Mouse (Mus musculus) frontal cortex, postnatal 36 days (tissue): ENCODE results near the gene Olfr1347.
"Not testable (repeated sequence)": the region's sequence is repeated elsewhere in the genome, so short reads cannot be mapped to it uniquely, and the experiment has no call there.

Experiments used
- DNase-seq, 2 experiments: peaks; one replicate each; pipeline ENCODE4 v3.0.0; 2022; ENCODE audit warnings: low spot score in 2 of 2

Olfr1347 gene

GRCm38 (mm10) chr7:6499655-6500054 is at the start of gene Olfr1347:
Olfr1347 (minus strand) TSS chr7:6499755.
- DNase-seq, result no peak

DNA sequence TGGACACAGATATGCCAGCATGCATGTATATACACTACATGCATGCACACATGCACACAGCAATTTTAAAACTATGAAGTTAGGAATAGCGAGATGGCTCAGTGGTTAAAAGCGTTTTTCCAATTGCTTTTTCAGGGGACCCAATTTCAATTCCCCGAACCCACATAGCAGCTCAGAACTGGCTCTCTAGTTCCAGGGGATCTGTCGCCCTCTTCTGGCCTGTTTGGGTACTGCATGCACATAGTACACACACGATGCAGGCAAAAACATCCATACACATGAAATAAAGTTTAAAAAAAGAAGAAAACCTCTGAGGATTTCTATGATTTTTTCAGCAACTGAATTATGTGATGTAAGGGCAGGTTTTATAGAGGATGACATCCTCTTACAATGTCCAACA is 26.6 kb upstream of the Olfr1347 start:
- no peak for DNase-seq

- no peak for DNase-seq
These were observed 25.4 kb upstream of the Olfr1347 start for GRCm38 (mm10) chr7:6525001-6525400.

GRCm38 (mm10) chr7:6522850-6523249 is 23.3 kb upstream of the Olfr1347 start, which contains the start of gene Olfr1349:
Olfr1349 (minus strand) TSS chr7:6522950.
- DNase-seq, result no peak

DNA sequence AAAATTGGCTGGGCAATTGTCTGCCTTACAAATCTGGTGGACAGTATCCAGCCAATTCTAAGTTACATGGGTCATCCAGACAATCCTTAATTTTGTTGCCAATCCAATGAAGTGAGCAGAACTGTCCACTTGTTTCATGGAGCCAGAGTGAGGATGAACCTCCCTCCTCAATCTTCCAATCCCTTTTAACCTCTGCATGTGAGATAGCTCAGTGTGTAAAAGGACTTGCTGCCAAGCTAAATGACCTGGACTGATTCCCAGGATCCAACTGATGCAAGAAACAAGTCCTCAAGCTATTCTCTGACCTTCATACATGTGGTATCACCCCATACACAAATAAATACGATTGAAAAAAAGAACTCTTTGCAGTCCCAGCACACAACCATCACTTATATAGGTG is 22.1 kb upstream of the Olfr1347 start:
- DNase-seq, result no peak

GRCm38 (mm10) chr7:6508648-6509047 is 9.1 kb upstream of the Olfr1347 start, which contains the start of gene Olfr1348:
Olfr1348 (minus strand) TSS chr7:6508748.
- DNase-seq, result no peak

DNA sequence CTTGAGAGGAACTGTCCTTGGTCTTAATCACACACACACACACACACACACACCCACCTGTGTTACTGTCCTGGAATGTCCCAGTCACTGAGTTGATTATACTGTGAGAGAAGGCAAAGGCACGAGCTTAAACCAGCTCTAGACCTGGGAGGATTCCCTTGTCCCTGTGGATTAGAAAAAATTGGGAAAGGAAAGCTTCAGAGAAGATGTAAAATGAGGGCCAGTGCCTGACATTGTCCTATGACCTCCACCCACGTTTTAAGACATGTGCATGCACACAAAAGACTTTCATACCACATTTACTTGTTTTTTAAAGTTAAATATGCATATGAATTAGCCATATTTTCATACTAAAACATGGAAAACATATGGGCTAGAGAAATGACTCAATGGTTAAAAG is 12.7 kb downstream of the Olfr1347 start, which contains the start of gene Olfr5:
Olfr5 (minus strand) TSS at position 101 of the 400 bp plus-strand sequence.
- DNase-seq, result no peak

- not testable (repeated sequence) for DNase-seq
These were observed 21.9 kb downstream of the Olfr1347 start for GRCm38 (mm10) chr7:6477633-6478032.

DNA sequence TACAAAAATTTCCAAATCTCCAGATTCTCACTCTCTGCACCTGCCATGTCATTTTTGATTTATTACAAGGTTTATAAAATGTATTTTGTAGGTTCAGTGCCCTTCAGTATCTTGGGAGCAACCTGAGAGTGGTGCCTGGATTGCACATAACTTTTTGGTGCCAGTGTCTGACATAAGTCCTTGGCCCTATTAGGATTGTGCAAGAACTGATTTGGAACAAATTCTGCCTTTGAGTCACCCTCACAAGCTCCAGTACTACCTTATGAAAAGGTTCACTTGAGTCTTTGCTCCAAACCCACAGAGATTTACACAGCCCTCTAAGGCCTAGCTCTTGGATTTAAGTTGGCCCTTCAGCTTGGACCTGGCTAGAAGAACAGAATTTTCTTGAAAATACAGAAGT is 32.6 kb downstream of the Olfr1347 start, which contains the start of gene Olfr1346:
Olfr1346 (plus strand) TSS at position 151 of the 400 bp plus-strand sequence.
- no peak for DNase-seq

- DNase-seq, result no peak
These were observed 43.2 kb downstream of the Olfr1347 start for GRCm38 (mm10) chr7:6456399-6456798.

GRCm38 (mm10) chr7:6455868-6456267 is 43.7 kb downstream of the Olfr1347 start, which contains the start of gene Olfr1336:
Olfr1336 (plus strand) TSS chr7:6456168.
- DNase-seq, result no peak

- no peak for DNase-seq
These were observed 51.8 kb downstream of the Olfr1347 start for GRCm38 (mm10) chr7:6447771-6448170.

GRCm38 (mm10) chr7:6441173-6441572 is 58.4 kb downstream of the Olfr1347 start:
- no peak for DNase-seq

DNA sequence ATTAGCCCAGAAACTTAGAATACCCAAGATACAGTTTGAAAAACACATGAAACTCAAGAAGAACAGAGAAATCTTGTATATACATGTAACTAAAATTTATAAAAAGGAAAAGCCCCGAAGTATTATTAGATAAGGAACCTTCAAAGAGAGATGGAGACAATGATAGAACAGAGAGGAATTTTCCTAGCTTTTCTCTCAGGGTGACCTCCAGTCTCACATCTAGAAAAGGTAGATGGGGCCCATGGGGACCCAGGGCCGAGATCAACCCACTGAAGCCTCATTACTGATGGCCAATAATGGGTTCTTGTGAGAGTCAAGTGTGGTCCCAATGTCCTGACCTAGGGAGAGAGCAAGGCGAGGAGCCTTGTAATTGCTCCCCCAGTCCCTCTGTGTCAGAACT is 61.2 kb downstream of the Olfr1347 start, which contains the start of gene Olfr1344:
Olfr1344 (plus strand) TSS at position 301 of the 400 bp plus-strand sequence.
- DNase-seq, result no peak
